Mouse (Mus musculus): ENCODE measurements at regions not wholly inside any gene's neighbourhood (a gene's known extent, or its start where the extent isn't known, plus 50 kb on each side); places are given as distances from the start of the nearest gene placed in this dataset.

GRCm38 (mm10) chr10:14208206-14208605 lies 242.3 kb downstream of the Hivep2 start:
- no peaks in the 10 kb centered on the region for H3K27me3 ChIP-seq (ENCODE audit: insufficient read depth, low read length)
- DNase-seq (ENCODE audit: low spot score) (no peak), ATAC-seq (ENCODE audit: extremely low read depth, insufficient number of reproducible peaks, low FRiP score, poor library complexity, severe bottlenecking) (no peak)

GRCm38 (mm10) chr10:14207616-14208015 lies 241.7 kb downstream of the Hivep2 start:
- DNase-seq (ENCODE audit: low spot score) (no peak), ATAC-seq (ENCODE audit: extremely low read depth, insufficient number of reproducible peaks, low FRiP score, poor library complexity, severe bottlenecking) (no peak)
- Histone ChIP-seq H3K27me3 (ENCODE audit: insufficient read depth, low read length) (no peaks in the 10 kb centered on the region), H3K9me3 (replicated peaks) (no peaks in the 10 kb centered on the region), H3K4me3 (ENCODE audit: low read depth, low read length) (no peak overlapping the region), H3K4me1 (ENCODE audit: insufficient read depth, low read depth, low read length) (no peaks in the 10 kb centered on the region), H3K36me3 (replicated peaks) (no peaks in the 10 kb centered on the region)
- TF ChIP-seq POLR2AphosphoS5 (IDR thresholded peaks at IDR 0.05; ENCODE audit: insufficient replicate concordance, low read depth, low read length) = no peak
- TF ChIP-seq GATA2 (IDR thresholded peaks at IDR 0.05; ENCODE audit: borderline replicate concordance, low read depth, low read length) = no peak
- TF ChIP-seq CTCF (IDR thresholded peaks at IDR 0.05; ENCODE audit: low read depth, low read length) = no peak
- TF ChIP-seq GATA1 (IDR thresholded peaks at IDR 0.05; ENCODE audit: borderline replicate concordance, low read length) = no peak
- TF ChIP-seq TAL1 (conservative IDR thresholded peaks at IDR 0.05; ENCODE audit: low read depth, low read length) = no peak

More at GRCm38 (mm10) chr10:14208206-14208605, 242.3 kb downstream of the Hivep2 start:
- TF ChIP-seq TAL1 (conservative IDR thresholded peaks at IDR 0.05; ENCODE audit: low read depth, low read length) (no peak), GATA2 (IDR thresholded peaks at IDR 0.05; ENCODE audit: borderline replicate concordance, low read depth, low read length) (no peak)
- no peaks in the 10 kb centered on the region for H3K4me1 ChIP-seq (ENCODE audit: insufficient read depth, low read depth, low read length)
- H3K36me3 ChIP-seq (replicated peaks) = no peaks in the 10 kb centered on the region
- H3K9me3 ChIP-seq (replicated peaks) = no peaks in the 10 kb centered on the region
- no peak overlapping the region for H3K4me3 ChIP-seq (ENCODE audit: low read depth, low read length)

- Histone ChIP-seq H3K9me3 (replicated peaks) (no peaks in the 10 kb centered on the region), H3K4me1 (ENCODE audit: insufficient read depth, low read depth, low read length) (no peaks in the 10 kb centered on the region), H3K27me3 (ENCODE audit: insufficient read depth, low read length) (no peaks in the 10 kb centered on the region), H3K4me3 (ENCODE audit: low read depth, low read length) (no peak overlapping the region), H3K36me3 (replicated peaks) (no peaks in the 10 kb centered on the region)
- ATAC-seq (ENCODE audit: extremely low read depth, insufficient number of reproducible peaks, low FRiP score, poor library complexity, severe bottlenecking) (no peak), DNase-seq (ENCODE audit: low spot score) (no peak)
- TF ChIP-seq TAL1 (conservative IDR thresholded peaks at IDR 0.05; ENCODE audit: low read depth, low read length) (no peak), GATA2 (IDR thresholded peaks at IDR 0.05; ENCODE audit: borderline replicate concordance, low read depth, low read length) (no peak), POLR2AphosphoS5 (IDR thresholded peaks at IDR 0.05; ENCODE audit: insufficient replicate concordance, low read depth, low read length) (no peak), GATA1 (IDR thresholded peaks at IDR 0.05; ENCODE audit: borderline replicate concordance, low read length) (no peak), CTCF (IDR thresholded peaks at IDR 0.05; ENCODE audit: low read depth, low read length) (no peak)
Measured at GRCm38 (mm10) chr10:14207051-14207570, 241.2 kb downstream of the Hivep2 start.
